Mouse (Mus musculus): ENCODE results near the gene Chpf.

- TF ChIP-seq EP300 (IDR thresholded peaks at IDR 0.05; ENCODE audit: low read depth) (no peak), CTCF (IDR thresholded peaks at IDR 0.05; ENCODE audit: low read depth) (no peak)
Observed at GRCm38 (mm10) chr1:75480036-75480435, 929 bp upstream of the Chpf start.
